Mouse (Mus musculus): ENCODE data around the gene Slain2.
"Not testable (repeated sequence)": the region's sequence is repeated elsewhere in the genome, so short reads cannot be mapped to it uniquely, and the experiment has no call there.

The Slain2 gene

DNA sequence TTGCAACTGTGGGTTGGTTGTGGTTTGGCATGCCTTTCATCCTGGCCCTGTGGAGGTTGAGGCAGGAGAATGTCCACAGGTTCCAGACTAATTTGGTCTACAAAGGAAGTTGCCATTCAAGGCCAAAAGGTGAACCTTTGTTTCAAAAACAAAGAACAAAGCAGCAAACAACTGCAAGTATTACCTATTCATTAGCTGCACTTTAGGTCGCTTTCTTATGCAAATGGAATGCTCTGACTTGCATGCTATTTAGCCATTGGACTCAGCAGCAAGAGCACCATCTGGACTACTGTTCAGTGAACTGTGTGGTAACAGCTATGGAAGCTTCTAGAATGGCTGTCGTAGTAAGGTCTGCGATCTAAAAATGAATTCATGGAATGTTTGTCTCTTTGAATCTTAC, 11.8 kb upstream of the Slain2 start:
- DNase-seq, result no peak

- DNase-seq, result no peak
Measured at GRCm38 (mm10) chr5:72902876-72903516, 11.1 kb upstream of the Slain2 start.

DNA sequence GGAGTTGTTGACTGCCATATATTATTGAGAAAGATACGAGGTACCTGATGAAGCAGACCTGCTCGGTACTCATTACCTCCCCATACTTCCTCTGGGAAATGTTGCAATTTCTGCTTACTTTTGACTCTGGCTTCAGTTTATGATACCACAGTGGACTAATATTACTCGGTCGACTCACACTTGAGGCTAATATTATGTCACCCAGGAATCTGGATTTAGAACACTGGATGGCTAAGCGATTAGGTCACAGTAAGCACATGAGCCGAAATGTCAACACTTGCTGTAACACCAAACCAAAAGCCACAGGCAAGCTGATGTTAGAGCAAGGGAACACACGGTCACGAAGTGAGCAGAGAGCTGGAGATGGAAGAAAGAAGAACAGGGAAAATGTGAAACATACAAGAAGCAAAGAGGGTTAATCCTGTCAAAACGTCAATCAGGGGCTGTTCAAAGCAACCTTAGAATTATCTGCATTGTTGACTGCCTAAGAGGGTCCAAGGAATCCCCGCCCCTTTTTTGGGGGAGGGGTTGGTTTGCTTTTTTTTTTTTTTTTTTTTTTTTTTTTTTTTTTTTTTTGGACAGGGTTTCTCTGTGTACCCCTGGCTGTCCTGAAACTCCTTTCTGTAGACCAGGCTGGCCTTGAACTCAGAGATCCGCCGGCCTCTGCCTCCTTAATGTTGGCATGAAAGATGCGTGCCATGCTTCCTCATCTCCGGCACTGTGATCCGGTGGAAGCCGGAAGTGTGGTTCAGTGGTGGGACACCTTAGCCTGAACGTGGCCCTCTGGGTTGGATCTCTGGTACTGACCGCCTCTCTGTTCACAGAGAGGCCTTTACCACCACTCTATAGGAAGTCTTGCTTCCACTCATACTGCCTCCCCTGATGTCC, 9.0 kb upstream of the Slain2 start:
- no peak for DNase-seq

DNA sequence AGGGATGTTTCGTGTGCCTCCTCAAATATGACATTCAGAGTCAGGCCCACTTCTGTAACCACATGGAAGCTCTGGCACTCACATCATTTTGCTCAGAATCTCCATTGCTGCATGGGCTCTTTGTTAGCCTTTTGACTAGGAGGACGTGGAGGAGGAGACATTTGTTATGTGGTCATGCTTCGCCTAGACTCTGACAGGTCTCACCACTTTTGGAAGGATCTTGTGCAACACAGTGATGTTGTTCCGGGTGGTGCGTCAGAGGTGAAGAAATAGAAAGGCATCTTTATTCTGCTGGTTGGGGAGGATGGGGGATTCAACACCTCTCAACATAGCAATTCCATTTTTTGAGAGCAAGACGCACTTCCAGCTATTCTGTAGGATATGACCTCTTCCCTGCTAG, 6.7 kb upstream of the Slain2 start:
- no peak for DNase-seq

- DNase-seq, result no peak
Measured at GRCm38 (mm10) chr5:72908324-72908936, 5.7 kb upstream of the Slain2 start.

GRCm38 (mm10) chr5:72909363-72909762, 4.7 kb upstream of the Slain2 start:
- no peak for DNase-seq

GRCm38 (mm10) chr5:72910373-72910772, 3.7 kb upstream of the Slain2 start:
- DNase-seq, result no peak

GRCm38 (mm10) chr5:72911284-72911683, 2.8 kb upstream of the Slain2 start:
- no peak for DNase-seq

DNA sequence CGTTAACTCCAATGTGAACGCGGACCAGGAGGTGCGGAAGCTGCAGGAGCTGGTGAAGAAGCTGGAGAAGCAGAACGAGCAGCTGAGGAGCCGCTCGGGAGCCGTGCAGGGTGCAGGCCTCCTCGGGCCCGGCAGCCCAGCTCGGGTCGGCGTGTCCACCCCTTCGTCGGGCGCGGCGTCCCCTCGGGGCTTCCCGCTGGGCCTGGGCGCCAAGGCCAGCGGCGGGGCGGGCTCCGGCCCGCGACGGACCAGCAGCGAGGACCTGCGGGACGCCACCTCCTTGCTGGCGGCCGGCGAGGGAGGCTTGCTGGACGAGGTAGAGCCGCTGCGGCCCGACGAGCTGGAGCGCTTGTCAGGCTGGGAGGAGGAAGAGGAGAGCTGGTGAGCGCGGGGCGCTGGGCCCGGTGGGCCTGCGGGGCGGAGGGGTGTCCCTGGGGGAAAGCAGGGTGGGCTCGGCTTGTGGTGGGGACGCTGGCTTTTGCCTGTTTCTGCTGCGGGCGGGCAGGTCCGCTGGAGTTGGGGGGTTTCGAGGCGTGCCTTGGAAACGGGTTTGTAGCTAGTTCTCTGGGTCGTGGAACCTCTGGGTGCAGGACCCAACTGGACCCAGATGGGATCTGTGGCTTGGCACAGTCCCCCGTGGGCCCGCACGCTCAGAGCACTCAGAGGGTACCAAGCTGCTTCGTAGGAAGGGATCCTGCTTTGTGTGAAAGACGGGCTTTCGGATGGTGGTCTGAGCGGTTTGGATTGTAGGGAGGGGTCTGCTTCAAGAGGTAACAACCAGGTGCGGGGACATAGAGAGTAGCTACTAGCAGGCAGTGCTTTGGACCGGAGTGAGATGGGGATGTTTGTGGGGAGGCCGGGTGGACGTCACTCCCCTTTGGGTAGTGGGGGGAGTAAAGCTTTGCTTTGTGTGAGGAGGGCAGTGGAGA, 793 bp downstream of the Slain2 start:
- DNase-seq, result peak in 1 of 2 experiments; percentile 46

GRCm38 (mm10) chr5:72916048-72916447, 1.9 kb downstream of the Slain2 start:
- DNase-seq, result no peak

GRCm38 (mm10) chr5:72916851-72917250, 2.7 kb downstream of the Slain2 start:
- no peak for DNase-seq

GRCm38 (mm10) chr5:72920416-72920815, 6.3 kb downstream of the Slain2 start:
- no peak for DNase-seq

DNA sequence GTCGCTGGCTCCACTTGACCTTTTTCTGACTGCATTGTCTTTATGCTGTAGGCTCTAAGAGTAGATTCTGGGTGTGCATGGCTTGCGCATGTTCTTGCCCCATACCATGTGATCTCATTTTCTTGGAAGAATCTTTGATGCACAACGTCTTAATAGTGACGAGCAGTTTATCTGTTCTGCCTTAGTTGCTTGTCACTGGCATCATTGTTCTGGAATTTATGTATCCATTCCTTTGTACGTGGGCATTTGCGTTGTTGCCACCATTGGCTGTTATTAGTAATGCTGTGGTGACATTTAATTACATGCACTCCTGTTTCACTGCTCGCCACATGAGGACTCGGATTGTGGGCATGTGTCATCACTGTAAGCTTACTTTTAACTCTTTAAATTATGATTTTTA, 7.1 kb downstream of the Slain2 start:
- no peak for DNase-seq

DNA sequence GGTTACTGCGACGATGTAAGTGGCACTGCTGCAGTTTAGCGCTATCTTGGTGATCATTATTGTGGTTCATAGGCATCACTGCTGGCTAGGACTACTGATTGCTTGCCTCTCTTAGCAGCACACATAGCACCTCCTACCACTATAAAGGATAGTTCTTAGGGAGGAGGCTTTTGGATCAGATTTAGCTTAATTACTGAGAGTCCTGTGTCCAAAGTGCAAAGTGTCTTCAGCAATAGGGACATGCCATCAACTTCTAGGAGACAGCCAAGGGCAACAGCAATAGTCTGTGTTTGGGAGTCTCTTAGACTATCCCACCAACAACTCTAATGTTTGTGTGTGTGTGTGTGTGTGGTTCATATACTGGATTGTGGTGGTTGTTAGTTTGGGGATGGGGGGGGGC, 8.7 kb downstream of the Slain2 start:
- DNase-seq, result no peak

GRCm38 (mm10) chr5:72927074-72927473, 13.0 kb downstream of the Slain2 start:
- no peak for DNase-seq

DNA sequence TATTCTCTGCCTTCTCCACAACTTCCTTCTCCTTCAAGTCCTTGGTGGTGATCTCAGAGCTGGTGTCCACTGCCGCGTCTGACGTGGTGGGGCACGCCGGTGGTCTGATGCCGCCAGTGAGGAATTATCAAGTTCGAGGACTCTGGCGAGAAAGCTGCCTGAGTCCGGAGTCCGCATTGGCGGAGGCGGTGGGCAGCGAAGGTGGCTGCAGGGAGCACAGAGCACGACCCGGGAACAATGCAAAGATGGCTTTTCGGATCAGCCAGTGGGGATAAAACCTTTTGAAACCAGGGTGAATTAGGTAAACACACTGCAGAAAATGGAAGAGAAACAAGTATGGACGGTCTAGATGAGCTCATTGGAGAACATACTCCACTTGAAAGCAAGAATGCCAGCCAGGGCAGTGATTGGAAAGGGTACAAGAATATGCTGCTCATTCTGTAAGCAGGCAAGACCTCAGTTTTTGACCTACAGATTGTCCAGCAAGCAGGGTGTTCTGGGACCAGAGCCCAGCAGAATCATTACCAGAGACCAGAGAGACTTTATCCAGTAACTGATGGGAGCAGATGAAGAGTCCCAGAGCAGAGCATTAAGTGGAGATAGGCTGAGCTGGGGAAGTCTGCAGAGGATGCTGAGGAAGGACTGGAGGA, 19.0 kb downstream of the Slain2 start:
- DNase-seq, result no peak

- not testable (repeated sequence) for DNase-seq
Measured at GRCm38 (mm10) chr5:72938421-72938820, 24.3 kb downstream of the Slain2 start.

- no peak for DNase-seq
Measured at GRCm38 (mm10) chr5:72939311-72939710, 25.2 kb downstream of the Slain2 start.

- no peak for DNase-seq
Measured at GRCm38 (mm10) chr5:72940906-72941432, 26.9 kb downstream of the Slain2 start.

DNA sequence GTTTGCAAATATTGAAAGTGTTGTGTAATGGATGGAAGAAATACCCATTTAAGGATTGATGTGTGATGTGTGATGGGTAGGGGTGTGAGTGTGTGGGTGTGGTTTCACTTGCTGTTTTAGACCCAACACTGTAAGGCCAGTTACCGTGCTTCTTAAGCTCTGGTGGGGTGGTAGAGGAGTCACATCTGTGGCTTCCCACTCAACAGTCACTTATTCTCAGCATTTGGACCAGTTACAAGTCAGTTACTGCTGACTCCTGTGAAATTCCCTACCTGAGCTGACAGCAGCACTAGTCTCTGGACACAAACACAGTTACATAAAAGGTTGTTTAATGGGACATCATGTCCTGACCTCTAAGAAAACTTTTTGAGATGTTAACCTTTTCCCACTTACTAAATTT, 34.0 kb downstream of the Slain2 start:
- no peak for DNase-seq

DNA sequence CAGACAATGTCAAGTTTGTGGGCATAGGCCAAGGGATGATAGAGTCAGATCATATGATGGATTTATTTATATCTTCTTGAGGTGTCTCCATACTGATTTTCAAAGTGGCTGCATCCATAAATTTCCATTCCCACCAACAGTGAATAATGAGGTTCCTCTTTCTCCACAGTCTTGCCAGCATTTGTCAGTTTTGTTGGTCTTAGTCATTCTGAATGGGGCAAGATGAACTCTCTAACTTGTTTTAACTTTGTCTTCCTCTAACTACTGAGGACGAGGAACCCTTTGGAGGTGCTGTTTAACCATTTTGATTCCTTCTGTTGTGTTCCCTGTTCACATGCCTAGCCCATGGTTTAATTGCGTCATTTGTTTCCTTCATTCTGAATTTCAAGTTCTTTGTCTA, 36.1 kb downstream of the Slain2 start:
- DNase-seq, result no peak

Data from cerebellum, postnatal 36 days (tissue).